Mouse (Mus musculus): Measurements from ENCODE around the gene Plekha6. TPM values are rescaled to one million over a fixed set of nuclear protein-coding genes. Genes with fewer than 3 reads are reported as not detected.

Gene Plekha6
- polyA plus RNA-seq, 1 experiment: 2.6 TPM

- H3K4me1 ChIP-seq (ENCODE audit: control insufficient read depth, insufficient read depth, low read length): no peaks in the 10 kb centered on the region
- no peak overlapping the region for H3K27ac ChIP-seq (ENCODE audit: insufficient read depth, low read length)
- TF ChIP-seq CTCF (IDR thresholded peaks at IDR 0.05; ENCODE audit: borderline replicate concordance, insufficient read depth, low read length): no peak
- no peak for TF ChIP-seq POLR2A (IDR thresholded peaks at IDR 0.05; ENCODE audit: low read depth, low read length)
- no peak overlapping the region for H3K4me3 ChIP-seq (ENCODE audit: insufficient read depth, low read length)
Measured at GRCm38 (mm10) chr1:133245690-133246619, 81.9 kb downstream of the Plekha6 start.

GRCm38 (mm10) chr1:133247189-133247588, 83.2 kb downstream of the Plekha6 start:
- Histone ChIP-seq H3K4me1 (ENCODE audit: control insufficient read depth, insufficient read depth, low read length) (no peaks in the 10 kb centered on the region), H3K4me3 (ENCODE audit: insufficient read depth, low read length) (no peak overlapping the region), H3K27ac (ENCODE audit: insufficient read depth, low read length) (no peak overlapping the region)
- TF ChIP-seq POLR2A (IDR thresholded peaks at IDR 0.05; ENCODE audit: low read depth, low read length) (no peak), CTCF (IDR thresholded peaks at IDR 0.05; ENCODE audit: borderline replicate concordance, insufficient read depth, low read length) (no peak)

- no peak overlapping the region for H3K4me3 ChIP-seq (ENCODE audit: insufficient read depth, low read length)
- TF ChIP-seq CTCF (IDR thresholded peaks at IDR 0.05; ENCODE audit: borderline replicate concordance, insufficient read depth, low read length) (no peak), POLR2A (IDR thresholded peaks at IDR 0.05; ENCODE audit: low read depth, low read length) (no peak)
- no peaks in the 10 kb centered on the region for H3K4me1 ChIP-seq (ENCODE audit: control insufficient read depth, insufficient read depth, low read length)
- no peak overlapping the region for H3K27ac ChIP-seq (ENCODE audit: insufficient read depth, low read length)
Measured at GRCm38 (mm10) chr1:133250761-133251160, 86.8 kb downstream of the Plekha6 start.

DNA sequence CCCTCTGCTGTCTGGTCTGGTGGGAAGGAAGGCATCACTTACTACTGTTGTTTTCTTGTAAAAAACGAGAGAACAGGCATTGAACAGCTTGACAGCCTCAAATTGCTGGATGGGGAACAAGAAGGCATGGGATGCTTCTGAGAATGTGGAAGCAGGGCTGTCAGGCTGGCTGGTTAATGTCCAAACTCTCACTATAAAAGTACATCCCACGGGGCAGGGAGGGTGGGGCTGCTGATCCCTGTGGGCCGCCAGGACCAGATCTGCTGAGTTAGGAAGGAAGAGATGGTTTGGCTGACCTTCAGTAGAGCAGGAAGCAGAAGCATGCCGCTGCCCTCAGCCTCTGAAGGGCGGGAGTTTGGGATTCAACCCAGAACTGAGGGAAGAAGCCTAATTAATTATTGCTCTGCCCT, 87.6 kb downstream of the Plekha6 start:
- no peak for TF ChIP-seq POLR2A (IDR thresholded peaks at IDR 0.05; ENCODE audit: low read depth, low read length)
- TF ChIP-seq CTCF (IDR thresholded peaks at IDR 0.05; ENCODE audit: borderline replicate concordance, insufficient read depth, low read length): no peak
- no peak overlapping the region for H3K27ac ChIP-seq (ENCODE audit: insufficient read depth, low read length)
- no peaks in the 10 kb centered on the region for H3K4me1 ChIP-seq (ENCODE audit: control insufficient read depth, insufficient read depth, low read length)
- H3K4me3 ChIP-seq (ENCODE audit: insufficient read depth, low read length): no peak overlapping the region

- no peak for TF ChIP-seq CTCF (IDR thresholded peaks at IDR 0.05; ENCODE audit: borderline replicate concordance, insufficient read depth, low read length)
- TF ChIP-seq POLR2A (IDR thresholded peaks at IDR 0.05; ENCODE audit: low read depth, low read length): no peak
- Histone ChIP-seq H3K4me3 (ENCODE audit: insufficient read depth, low read length) (no peak overlapping the region), H3K27ac (ENCODE audit: insufficient read depth, low read length) (no peak overlapping the region), H3K4me1 (ENCODE audit: control insufficient read depth, insufficient read depth, low read length) (no peaks in the 10 kb centered on the region)
Measured at GRCm38 (mm10) chr1:133252251-133252650, 88.2 kb downstream of the Plekha6 start.

DNA sequence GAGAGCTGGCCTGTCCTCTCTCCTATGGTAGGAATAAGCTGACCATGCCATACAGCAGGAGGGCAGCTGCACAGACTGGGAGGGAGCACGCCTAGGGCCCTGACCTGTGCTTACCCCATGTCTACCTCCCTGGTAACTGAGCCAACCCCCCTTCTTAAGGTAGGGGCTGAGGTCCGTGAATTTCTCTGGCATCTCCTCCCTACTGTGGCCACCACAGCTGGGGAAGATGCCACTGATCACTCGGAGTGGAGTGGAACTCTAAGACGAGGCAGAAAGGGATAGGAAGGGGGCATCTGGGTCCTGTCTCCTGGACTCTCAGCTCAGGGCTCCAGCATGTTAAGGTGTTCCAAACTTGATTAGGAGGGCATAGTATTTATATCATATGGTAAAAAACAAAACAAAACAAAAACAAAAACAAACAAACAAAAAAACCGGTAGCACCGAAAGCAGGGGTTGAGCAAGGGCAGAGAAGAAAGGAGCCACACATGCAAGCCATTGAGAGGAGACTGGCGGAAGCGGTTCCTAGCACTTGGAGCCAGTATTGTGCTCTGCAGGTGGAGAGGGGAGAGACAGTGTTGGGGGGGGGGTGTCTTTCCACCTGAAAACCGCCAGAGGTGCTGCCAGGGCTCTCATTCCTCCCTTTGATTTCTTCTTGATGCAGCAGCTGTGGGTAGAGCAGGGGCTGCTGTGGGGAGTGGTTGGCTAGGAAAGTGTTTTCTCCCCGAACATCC, 89.0 kb downstream of the Plekha6 start:
- no peak for TF ChIP-seq POLR2A (IDR thresholded peaks at IDR 0.05; ENCODE audit: low read depth, low read length)
- no peak for TF ChIP-seq CTCF (IDR thresholded peaks at IDR 0.05; ENCODE audit: borderline replicate concordance, insufficient read depth, low read length)
- Histone ChIP-seq H3K4me1 (ENCODE audit: control insufficient read depth, insufficient read depth, low read length) (no peaks in the 10 kb centered on the region), H3K4me3 (ENCODE audit: insufficient read depth, low read length) (no peak overlapping the region), H3K27ac (ENCODE audit: insufficient read depth, low read length) (no peak overlapping the region)

DNA sequence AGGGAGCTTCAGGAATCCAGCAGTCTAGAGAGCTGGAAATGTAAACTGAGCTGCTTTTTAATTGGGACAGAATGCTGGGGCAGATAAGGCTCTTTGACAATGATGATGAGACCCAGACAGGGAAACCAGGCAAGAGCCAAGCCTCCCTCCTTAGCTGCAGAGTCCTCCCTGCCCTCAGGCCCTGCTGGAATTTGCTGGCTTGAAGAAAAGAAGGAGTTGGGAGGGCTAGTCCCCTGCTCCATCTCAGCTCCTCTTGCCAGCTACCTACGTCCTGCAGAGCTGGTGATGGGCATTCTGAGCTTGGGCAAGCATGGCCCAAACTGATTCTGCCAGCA, 89.5 kb downstream of the Plekha6 start:
- H3K27ac ChIP-seq (ENCODE audit: insufficient read depth, low read length): no peak overlapping the region
- H3K4me1 ChIP-seq (ENCODE audit: control insufficient read depth, insufficient read depth, low read length): no peaks in the 10 kb centered on the region
- no peak overlapping the region for H3K4me3 ChIP-seq (ENCODE audit: insufficient read depth, low read length)
- no peak for TF ChIP-seq POLR2A (IDR thresholded peaks at IDR 0.05; ENCODE audit: low read depth, low read length)
- TF ChIP-seq CTCF (IDR thresholded peaks at IDR 0.05; ENCODE audit: borderline replicate concordance, insufficient read depth, low read length): no peak

DNA sequence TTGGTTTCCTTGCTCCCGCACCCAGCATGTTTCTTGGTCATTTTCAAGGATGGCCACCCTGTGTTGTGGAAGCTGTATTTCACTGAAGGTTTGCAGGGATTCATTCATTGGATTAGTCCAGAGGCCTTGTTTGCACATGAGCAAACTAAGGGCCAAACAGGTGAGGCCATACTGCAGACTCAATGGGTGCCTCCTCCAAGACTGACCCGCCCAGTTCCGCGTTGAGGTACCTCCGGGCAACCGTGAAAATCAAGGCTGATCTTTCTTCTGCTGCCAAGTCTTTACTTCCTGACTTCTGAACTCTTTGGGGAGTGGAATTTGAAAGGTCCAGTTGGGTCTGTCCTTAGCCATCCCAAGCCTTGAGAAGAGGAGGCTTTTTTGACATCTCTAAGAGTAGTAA, 90.2 kb downstream of the Plekha6 start:
- Histone ChIP-seq H3K27ac (ENCODE audit: insufficient read depth, low read length) (no peak overlapping the region), H3K4me1 (ENCODE audit: control insufficient read depth, insufficient read depth, low read length) (no peaks in the 10 kb centered on the region), H3K4me3 (ENCODE audit: insufficient read depth, low read length) (no peak overlapping the region)
- TF ChIP-seq CTCF (IDR thresholded peaks at IDR 0.05; ENCODE audit: borderline replicate concordance, insufficient read depth, low read length): no peak
- no peak for TF ChIP-seq POLR2A (IDR thresholded peaks at IDR 0.05; ENCODE audit: low read depth, low read length)

- no peaks in the 10 kb centered on the region for H3K4me1 ChIP-seq (ENCODE audit: control insufficient read depth, insufficient read depth, low read length)
- H3K4me3 ChIP-seq (ENCODE audit: insufficient read depth, low read length): no peak overlapping the region
- no peak overlapping the region for H3K27ac ChIP-seq (ENCODE audit: insufficient read depth, low read length)
- TF ChIP-seq CTCF (IDR thresholded peaks at IDR 0.05; ENCODE audit: borderline replicate concordance, insufficient read depth, low read length) (no peak), POLR2A (IDR thresholded peaks at IDR 0.05; ENCODE audit: low read depth, low read length) (no peak)
Measured at GRCm38 (mm10) chr1:133254856-133255764, 91.1 kb downstream of the Plekha6 start.

Data from embryonic fibroblast, embryonic 13.5 days (primary cell).